Mouse (Mus musculus): ENCODE results near the gene Olfr1410. TPM values are rescaled to one million over a fixed set of nuclear protein-coding genes. Genes with fewer than 3 reads are reported as not detected.

The Olfr1410 gene
- polyA plus RNA-seq, 1 experiment = not detected

DNA sequence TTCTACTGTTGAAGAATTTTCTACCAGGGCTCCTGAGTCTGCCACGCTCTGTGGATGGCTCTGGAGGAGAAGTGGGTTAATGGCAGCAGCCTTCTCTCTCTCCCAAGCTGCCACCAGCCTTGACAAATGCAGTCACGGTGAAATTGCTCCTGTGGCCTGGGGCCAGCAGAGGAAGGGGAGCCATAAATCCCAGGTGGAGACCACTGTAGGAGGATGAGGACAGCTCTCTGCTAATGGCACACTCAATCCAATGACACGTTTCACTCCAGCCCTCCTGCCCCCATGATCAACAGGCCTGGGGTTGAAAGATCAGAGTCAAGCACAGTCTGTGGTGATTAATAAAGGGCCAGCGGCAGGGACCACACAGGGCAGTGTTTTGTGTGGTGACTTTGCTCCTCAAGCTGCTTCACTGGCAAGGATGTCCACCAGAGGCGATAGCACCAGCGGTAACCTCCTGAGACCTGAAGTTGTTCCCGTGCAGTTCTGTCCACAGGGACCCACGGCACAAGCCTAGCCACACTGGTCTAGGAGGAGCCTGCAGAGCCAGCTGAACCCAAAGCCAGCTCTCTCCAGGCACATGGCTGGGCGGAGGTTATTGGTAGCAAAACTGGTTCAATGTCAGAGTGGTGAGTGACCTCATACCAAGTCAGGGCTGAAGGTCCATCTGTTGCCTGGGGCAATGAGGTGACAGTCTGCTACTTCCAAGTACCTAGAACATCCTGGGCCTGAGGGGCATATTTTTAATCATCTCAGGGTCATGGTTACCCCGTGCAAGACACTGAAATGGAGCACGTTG, 51.6 kb downstream of the Olfr1410 start:
- Histone ChIP-seq H3K27me3 (replicated peaks; ENCODE audit: control insufficient read depth, insufficient read depth, low read length) (no peaks in the 10 kb centered on the region), H3K27ac (ENCODE audit: insufficient read depth, low read depth, low read length) (no peak overlapping the region), H3K4me1 (ENCODE audit: control insufficient read depth, insufficient read depth, low read length) (no peaks in the 10 kb centered on the region), H3K36me3 (ENCODE audit: control insufficient read depth, insufficient read depth, low read length) (no peaks in the 10 kb centered on the region), H3K4me3 (ENCODE audit: insufficient read depth, low read depth, low read length) (no peak overlapping the region)
- TF ChIP-seq CTCF (conservative IDR thresholded peaks at IDR 0.05; ENCODE audit: insufficient read depth, insufficient read length, low read depth, low read length) (no peak), POLR2A (IDR thresholded peaks at IDR 0.05; ENCODE audit: low read depth, low read length) (no peak)
- no peak for DNase-seq
- WGBS = 56% methylated on average over 11 of the region's 11 CpGs

DNA sequence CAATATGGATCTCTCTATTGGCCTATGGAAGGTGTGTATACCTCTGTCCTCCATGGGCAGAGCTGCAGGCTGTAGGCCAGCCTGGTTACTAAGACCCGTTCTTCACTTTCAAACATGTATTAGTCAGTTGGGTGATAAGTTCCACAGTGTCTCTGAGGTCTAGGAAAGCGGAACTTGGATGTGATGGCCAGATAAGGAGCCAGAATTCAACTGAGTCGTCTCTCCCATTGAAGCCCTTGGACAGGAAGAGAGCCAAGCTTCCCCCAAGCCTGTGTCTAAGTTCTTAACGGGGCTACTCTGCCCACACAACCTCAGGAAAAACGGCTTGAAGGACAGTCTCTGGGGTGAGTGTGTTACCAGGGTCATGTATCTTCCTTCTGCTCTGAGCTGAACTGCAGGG, 53.8 kb downstream of the Olfr1410 start:
- Histone ChIP-seq H3K4me3 (ENCODE audit: insufficient read depth, low read depth, low read length) (no peak overlapping the region), H3K27me3 (replicated peaks; ENCODE audit: control insufficient read depth, insufficient read depth, low read length) (no peaks in the 10 kb centered on the region), H3K4me1 (ENCODE audit: control insufficient read depth, insufficient read depth, low read length) (no peaks in the 10 kb centered on the region), H3K27ac (ENCODE audit: insufficient read depth, low read depth, low read length) (no peak overlapping the region), H3K36me3 (ENCODE audit: control insufficient read depth, insufficient read depth, low read length) (no peaks in the 10 kb centered on the region)
- TF ChIP-seq CTCF (conservative IDR thresholded peaks at IDR 0.05; ENCODE audit: insufficient read depth, insufficient read length, low read depth, low read length) (no peak), POLR2A (IDR thresholded peaks at IDR 0.05; ENCODE audit: low read depth, low read length) (no peak)
- DNase-seq = no peak
- WGBS = 54% methylated on average over 5 of the region's 5 CpGs

Other genes with a start within 250 kb of the Olfr1410 start
- gene Ndufa10, start 131.9 kb upstream of the Olfr1410 start, polyA plus RNA-seq (2012; rRNA removed) = 242 and 288 TPM in 2 replicates
- not detected in 2 replicates for gene Olfr1416, start 120.7 kb upstream of the Olfr1410 start, polyA plus RNA-seq (2012; rRNA removed)
- not detected in 2 replicates for gene Olfr1415, start 109.7 kb upstream of the Olfr1410 start, polyA plus RNA-seq (2012; rRNA removed)
- gene Olfr1414, start 87.1 kb upstream of the Olfr1410 start, polyA plus RNA-seq (2012; rRNA removed) = not detected in 2 replicates
- gene Olfr1413, start 34.5 kb upstream of the Olfr1410 start, polyA plus RNA-seq (2012; rRNA removed) = not detected in 2 replicates
- not detected in 2 replicates for gene Olfr1412, start 20.0 kb upstream of the Olfr1410 start, polyA plus RNA-seq (2012; rRNA removed)
- gene Olfr1411, start 11.4 kb upstream of the Olfr1410 start, polyA plus RNA-seq (2012; rRNA removed) = not detected in 2 replicates
- not detected in 2 replicates for gene Olfr12, start 12.0 kb downstream of the Olfr1410 start, polyA plus RNA-seq (2012; rRNA removed)
- 176 and 280 TPM in 2 replicates for gene Cops9, start 36.2 kb downstream of the Olfr1410 start, polyA plus RNA-seq (2012; rRNA removed)
- 0.29 and 0.48 TPM in 2 replicates for gene Otos, start 43.1 kb downstream of the Olfr1410 start, polyA plus RNA-seq (2012; rRNA removed)
- gene Gpc1, start 225.9 kb downstream of the Olfr1410 start, polyA plus RNA-seq (2012; rRNA removed) = 21.8 and 24.0 TPM in 2 replicates

All from kidney, adult 2 months (tissue).